Mouse (Mus musculus): ENCODE results near the gene Gm17622.

GRCm38 (mm10) chr13:96517335-96517734 lies 26.8 kb downstream of the Gm17622 start:
- TF ChIP-seq CTCF (IDR thresholded peaks at IDR 0.05; ENCODE audit: extremely low read depth, insufficient read length, insufficient replicate concordance, low read depth, low read length) (no peak), POLR2A (IDR thresholded peaks at IDR 0.05; ENCODE audit: low read depth, low read length) (no peak)

All from small intestine, adult 2 months (tissue).